Mouse (Mus musculus) heart, embryonic 10.5 days (tissue): Measurements from ENCODE around the gene Gm20479. TPM values are rescaled to one million over a fixed set of nuclear protein-coding genes. Genes with fewer than 3 reads are reported as not detected.

Experiments
- DNase-seq: peaks from one replicate; pipeline ENCODE4 v3.0.0-alpha.2; 2017; ENCODE audit warnings: low spot score
- H3K27ac ChIP-seq: fragments of 300-500 bp; sonication (generic); 2 replicates; pipeline ENCODE4 v1.5.1; 2016; ENCODE audit warnings: mild to moderate bottlenecking
- H3K27me3 ChIP-seq: fragments of 300-500 bp; sonication (generic); 2 replicates; pipeline ENCODE4 v1.6.1; 2016; ENCODE audit warnings: mild to moderate bottlenecking; ENCODE audit not compliant: poor library complexity, insufficient read depth, severe bottlenecking
- H3K36me3 ChIP-seq: fragments of 300-500 bp; sonication (generic); 2 replicates; pipeline ENCODE4 v1.6.1; 2016; ENCODE audit warnings: mild to moderate bottlenecking, moderate library complexity
- H3K4me1 ChIP-seq: fragments of 300-500 bp; sonication (generic); 2 replicates; pipeline ENCODE4 v1.6.1; 2016; ENCODE audit warnings: mild to moderate bottlenecking
- H3K4me3 ChIP-seq: fragments of 300-500 bp; sonication (generic); 2 replicates; pipeline ENCODE4 v1.5.1; 2016; ENCODE audit warnings: mild to moderate bottlenecking, moderate library complexity
- H3K9me3 ChIP-seq: fragments of 300-500 bp; sonication (generic); 2 replicates; pipeline ENCODE4 v1.6.1; 2016; ENCODE audit warnings: mild to moderate bottlenecking, moderate library complexity
- WGBS: fragments of 180-500 bp; shearing (Covaris S2); methylation state at CpG from one replicate; pipeline ENCODE4 v1.1.7; 2016; 5-methylcytosine and 5-hydroxymethylcytosine counted together
- polyA plus RNA-seq: library from polyadenylated mRNA; unstranded; fragments of >200 nt; fragmentation: Nextera tagmentation; extraction: Ambion mirVana; gene quantifications from 2 replicates; pipeline ENCODE4 v1.2.1, GENCODE M21; 2016

Gene Gm20479
- polyA plus RNA-seq, 1 experiment from 2014 or later, result 1.3 TPM

DNA sequence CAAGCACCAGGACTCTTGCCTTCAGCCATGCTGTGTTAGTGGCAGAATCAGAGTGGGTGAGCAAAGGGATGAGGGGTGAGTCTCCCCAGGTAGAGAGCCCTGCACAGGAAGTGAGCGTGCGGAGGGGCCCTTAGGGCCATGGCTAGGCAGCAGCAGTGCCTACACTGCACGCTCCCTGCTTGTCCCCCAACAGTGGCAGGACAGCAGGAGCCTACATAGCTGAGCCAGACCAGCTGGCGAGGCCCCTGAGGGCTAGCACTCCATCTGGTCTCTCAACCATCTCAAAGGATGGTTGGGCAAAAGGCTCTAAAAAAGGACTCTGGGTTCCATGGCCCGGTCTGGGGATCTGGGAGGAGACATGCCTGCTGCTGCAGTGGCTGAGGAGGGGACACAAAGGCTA, 26.9 kb upstream of the Gm20479 start:
- Histone ChIP-seq H3K4me3 (no peak overlapping the region), H3K27me3 (peaks cover 12% of the 10 kb centered on the region; the same call in 1 of the 2 replicates), H3K9me3 (no peaks in the 10 kb centered on the region), H3K27ac (no peak overlapping the region), H3K4me1 (no peaks in the 10 kb centered on the region), H3K36me3 (no peaks in the 10 kb centered on the region)
- 75% methylated on average over 5 of the region's 5 CpGs for WGBS
- no peak for DNase-seq

DNA sequence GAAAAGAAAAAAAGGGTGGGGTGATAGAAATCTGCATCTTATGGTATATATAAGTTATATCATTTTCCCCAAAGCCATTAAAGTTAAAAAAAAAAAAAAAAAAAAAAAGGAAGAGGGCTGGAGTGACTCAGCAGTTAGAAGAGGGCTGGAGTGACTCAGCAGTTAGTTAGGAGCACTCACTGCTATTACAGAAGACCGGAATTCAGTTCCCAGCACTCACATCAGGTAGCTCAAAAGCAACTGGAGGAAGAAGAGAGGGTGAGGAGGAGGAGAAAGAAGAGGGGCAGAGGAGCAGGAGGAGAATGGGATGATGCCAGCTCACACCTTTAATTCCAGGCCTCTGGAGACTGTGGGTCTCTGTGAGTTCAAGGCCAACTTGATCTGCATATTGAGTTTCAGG, 26.0 kb upstream of the Gm20479 start:
- 75% methylated on average over 1 of the region's 1 CpGs for WGBS
- no peaks in the 10 kb centered on the region for H3K4me1 ChIP-seq
- H3K27ac ChIP-seq, result no peak overlapping the region
- H3K36me3 ChIP-seq, result no peaks in the 10 kb centered on the region
- H3K9me3 ChIP-seq, result no peaks in the 10 kb centered on the region
- no peak overlapping the region for H3K4me3 ChIP-seq
- peaks cover 21% of the 10 kb centered on the region for H3K27me3 ChIP-seq
- DNase-seq, result no peak

DNA sequence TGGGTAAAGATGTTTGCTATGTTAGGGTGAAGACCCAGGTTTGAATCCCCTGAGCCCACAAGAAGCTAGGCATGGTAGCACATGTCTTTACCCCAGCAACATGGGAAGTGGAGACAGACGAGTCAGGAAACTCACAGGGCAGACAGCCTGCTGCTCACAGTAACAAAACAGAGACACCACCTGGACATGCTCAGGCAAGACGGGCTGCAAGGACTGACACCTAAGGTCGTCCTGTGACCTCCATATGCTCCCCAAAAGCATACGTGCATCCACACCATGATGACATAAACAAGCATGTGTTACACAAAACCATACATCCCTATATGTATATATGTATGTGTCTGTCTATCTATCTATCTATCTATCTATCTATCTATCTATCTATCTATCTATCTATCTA, 24.3 kb upstream of the Gm20479 start:
- WGBS, result 45% methylated on average over 4 of the region's 4 CpGs
- Histone ChIP-seq H3K27me3 (peaks cover 38% of the 10 kb centered on the region), H3K27ac (no peak overlapping the region), H3K4me3 (no peak overlapping the region), H3K36me3 (no peaks in the 10 kb centered on the region), H3K9me3 (no peaks in the 10 kb centered on the region), H3K4me1 (no peaks in the 10 kb centered on the region)
- no peak for DNase-seq

DNA sequence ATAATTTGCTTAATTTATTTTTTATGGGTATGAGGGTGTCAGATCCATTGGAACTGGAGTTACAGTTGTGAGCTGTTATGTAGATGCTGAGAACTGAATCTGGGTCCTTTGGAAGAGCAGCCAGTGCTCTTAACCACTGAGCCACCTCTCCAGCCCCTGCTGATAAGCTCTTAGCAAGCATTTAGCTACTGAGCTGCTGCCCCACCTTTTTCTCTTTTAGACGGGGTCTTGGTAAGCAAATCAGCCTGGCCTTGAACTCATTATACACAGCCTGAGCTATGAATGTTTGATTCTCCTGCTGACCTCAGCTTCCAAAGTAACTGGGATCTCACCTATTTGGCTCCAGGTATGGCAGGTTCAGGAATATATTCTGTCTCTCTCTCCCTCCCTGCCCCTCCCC, 23.8 kb upstream of the Gm20479 start:
- no peaks in the 10 kb centered on the region for H3K4me1 ChIP-seq
- 13% methylated on average over 1 of the region's 1 CpGs for WGBS
- no peaks in the 10 kb centered on the region for H3K9me3 ChIP-seq
- H3K4me3 ChIP-seq, result no peak overlapping the region
- no peaks in the 10 kb centered on the region for H3K36me3 ChIP-seq
- peaks cover 43% of the 10 kb centered on the region for H3K27me3 ChIP-seq
- H3K27ac ChIP-seq, result no peak overlapping the region
- no peak for DNase-seq

DNA sequence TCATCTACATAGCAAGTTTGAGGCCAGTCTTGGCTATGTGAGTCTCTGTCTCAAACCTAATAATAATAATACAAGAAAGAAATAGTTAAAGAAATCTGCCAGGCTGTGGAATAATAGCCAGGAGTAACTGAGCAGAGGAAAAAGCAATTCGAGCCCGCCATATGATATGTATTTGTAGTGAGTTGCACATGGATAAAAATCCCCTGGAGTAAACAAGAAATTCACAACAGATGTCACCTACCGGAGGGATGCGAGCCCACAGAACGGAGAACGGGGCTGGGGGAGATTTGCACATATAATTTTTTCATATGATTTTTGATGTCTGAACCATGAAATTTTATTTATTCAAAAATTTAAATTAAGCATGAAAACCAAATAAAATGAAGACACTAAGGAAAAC, 22.6 kb upstream of the Gm20479 start:
- no peaks in the 10 kb centered on the region for H3K36me3 ChIP-seq
- peaks cover 55% of the 10 kb centered on the region for H3K27me3 ChIP-seq

DNA sequence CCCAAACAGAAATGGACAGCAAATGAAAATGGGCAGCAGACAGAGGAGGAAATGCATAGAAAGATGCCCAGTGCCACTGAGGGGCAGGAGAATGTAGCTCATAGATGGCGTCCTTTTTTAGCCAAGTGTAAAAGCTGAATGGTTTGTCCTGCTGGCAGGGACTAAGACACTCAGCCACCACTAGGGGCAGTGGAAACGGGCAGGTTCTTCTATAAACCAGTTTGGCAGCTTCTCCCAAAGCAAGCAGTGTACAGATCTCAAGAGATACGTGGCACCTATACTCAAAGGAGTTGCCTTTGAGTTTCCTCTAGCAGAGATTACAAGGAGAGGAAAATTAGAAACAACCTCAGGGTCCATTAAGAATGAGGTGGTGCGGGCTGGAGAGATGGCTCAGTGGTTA, 21.2 kb upstream of the Gm20479 start:
- no peak for DNase-seq
- no peak overlapping the region for H3K4me3 ChIP-seq
- H3K4me1 ChIP-seq, result peaks cover 5% of the 10 kb centered on the region; the same call in 1 of the 2 replicates
- WGBS, result 27% methylated on average over 4 of the region's 4 CpGs
- H3K27me3 ChIP-seq, result peaks cover 64% of the 10 kb centered on the region
- no peaks in the 10 kb centered on the region for H3K9me3 ChIP-seq
- no peaks in the 10 kb centered on the region for H3K36me3 ChIP-seq
- H3K27ac ChIP-seq, result no peak overlapping the region

More for the DNA sequence above, 22.6 kb upstream of the Gm20479 start:
- 90% methylated on average over 6 of the region's 6 CpGs for WGBS
- Histone ChIP-seq H3K27ac (no peak overlapping the region), H3K9me3 (no peaks in the 10 kb centered on the region), H3K4me1 (peaks cover 5% of the 10 kb centered on the region; the same call in 1 of the 2 replicates), H3K4me3 (no peak overlapping the region)
- no peak for DNase-seq

DNA sequence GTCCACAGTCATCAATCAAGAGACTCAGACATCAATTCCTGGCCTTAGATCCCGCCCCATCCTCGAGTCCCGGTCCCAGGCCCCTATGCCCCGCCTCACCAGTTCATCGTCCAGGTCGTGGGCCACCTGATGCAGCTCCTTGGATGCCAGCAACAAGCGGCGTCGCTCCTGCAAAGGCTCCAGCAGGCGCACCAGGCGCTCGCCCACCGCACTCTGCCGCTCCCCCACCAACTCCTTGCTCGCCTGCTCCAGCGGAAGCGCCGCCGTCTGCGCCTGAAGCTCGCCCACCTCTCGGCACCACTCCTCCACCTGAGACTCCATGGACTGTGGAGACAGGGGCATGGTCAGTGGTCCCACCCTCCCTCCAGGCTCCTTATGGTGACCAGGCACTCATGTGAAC, 18.1 kb upstream of the Gm20479 start:
- Histone ChIP-seq H3K36me3 (no peaks in the 10 kb centered on the region), H3K9me3 (no peaks in the 10 kb centered on the region), H3K27me3 (peaks cover 90% of the 10 kb centered on the region), H3K4me1 (peaks cover 13% of the 10 kb centered on the region), H3K4me3 (no peak overlapping the region; the same call in 1 of the 2 replicates), H3K27ac (no peak overlapping the region)
- no peak for DNase-seq
- under 1% methylated on average over 22 of the region's 22 CpGs for WGBS

DNA sequence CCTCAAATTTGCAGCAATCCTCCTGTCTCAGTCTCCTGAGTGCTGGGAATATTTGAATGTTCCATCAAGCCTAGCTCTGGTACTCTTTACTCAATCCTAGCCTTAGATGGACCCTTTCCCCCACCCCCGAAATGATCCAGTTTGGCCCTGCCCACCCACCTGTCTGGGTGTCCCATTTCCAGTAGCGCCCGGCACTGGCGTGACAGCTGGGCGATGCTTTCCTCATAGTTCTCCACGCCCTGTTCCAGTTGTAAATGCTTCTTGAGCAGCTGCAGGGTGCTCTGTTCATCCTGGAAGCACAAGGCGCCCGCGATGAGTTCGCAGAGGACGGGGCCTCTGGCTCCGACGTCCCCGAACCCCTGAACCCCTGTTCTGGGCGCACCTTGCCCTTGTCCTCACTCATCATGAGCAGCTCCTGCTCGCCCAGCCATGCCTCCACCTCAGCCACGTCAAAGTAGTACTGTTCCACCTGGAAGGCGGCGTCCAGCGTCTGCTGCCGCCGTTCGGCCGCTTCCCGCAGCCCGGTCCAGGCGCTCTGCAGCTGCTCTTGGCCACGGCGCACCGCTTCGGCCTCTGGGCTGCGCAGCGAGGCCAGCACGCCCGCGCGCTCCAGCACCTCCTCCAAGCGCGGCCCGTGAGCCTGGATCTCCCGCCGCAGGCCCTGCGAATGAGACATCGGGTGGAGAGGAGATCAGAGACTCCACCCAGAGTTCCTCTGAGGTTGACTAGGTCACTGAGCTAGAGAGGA, 14.7 kb upstream of the Gm20479 start:
- Histone ChIP-seq H3K27me3 (peaks cover 100% of the 10 kb centered on the region), H3K4me3 (peak overlapping the region; percentile 46), H3K36me3 (no peaks in the 10 kb centered on the region), H3K9me3 (peaks cover 5% of the 10 kb centered on the region; the same call in 1 of the 2 replicates), H3K4me1 (peaks cover 21% of the 10 kb centered on the region), H3K27ac (no peak overlapping the region)
- DNase-seq, result no peak
- WGBS, result 10% methylated on average over 44 of the region's 44 CpGs

DNA sequence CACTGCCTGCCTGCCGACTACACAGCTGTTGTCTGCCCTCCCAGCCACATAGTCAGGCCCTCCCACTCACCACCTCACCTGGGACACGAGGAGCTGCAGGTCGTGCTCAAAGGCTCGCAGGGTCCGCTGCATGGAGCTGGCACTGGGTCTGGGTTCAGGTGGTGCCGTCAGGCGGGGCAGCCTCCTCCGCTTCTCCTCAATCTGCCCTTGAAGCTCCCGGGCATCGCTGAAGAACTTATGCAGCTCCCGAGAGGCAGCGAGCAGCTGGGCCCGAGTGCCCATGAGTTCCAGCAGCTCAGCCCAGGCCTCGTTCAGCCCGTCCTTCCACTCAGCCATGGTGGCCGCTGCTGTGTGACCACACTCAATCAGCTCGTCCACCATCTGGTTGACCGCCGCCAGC, 11.9 kb upstream of the Gm20479 start:
- no peak for DNase-seq
- Histone ChIP-seq H3K9me3 (peaks cover 5% of the 10 kb centered on the region; the same call in 1 of the 2 replicates), H3K27me3 (peaks cover 100% of the 10 kb centered on the region), H3K36me3 (0 out of 2 replicates have a peak, but pooled peaks cover 3% of the 10 kb centered on the region), H3K4me3 (no peak overlapping the region), H3K27ac (no peak overlapping the region), H3K4me1 (peaks cover 31% of the 10 kb centered on the region)
- WGBS, result 81% methylated on average over 19 of the region's 19 CpGs

DNA sequence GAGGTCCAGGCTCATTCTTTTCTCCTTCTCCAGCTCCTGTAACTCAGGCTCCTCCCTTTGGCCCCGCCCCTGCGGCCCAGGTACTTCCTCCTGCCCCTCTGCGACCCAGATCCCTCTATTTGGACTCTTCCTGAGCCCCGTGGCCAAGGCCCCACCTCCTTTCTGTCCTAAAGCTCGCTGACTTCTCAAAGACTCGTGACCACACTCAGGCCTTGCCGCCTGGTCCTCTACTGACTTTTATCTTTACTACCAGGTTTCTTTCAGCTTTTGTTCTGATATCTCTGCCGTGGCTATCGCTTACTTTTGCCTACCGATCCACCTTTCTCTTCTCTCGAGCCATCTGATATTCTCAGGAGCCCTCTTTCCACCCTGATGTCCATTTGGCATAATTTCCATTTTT, 10.8 kb upstream of the Gm20479 start:
- H3K9me3 ChIP-seq, result peaks cover 5% of the 10 kb centered on the region; the same call in 1 of the 2 replicates
- peak overlapping the region; percentile 33; the same call in 1 of the 2 replicates for H3K4me3 ChIP-seq
- H3K27ac ChIP-seq, result no peak overlapping the region
- no peak for DNase-seq
- H3K36me3 ChIP-seq, result 0 out of 2 replicates have a peak, but pooled peaks cover 3% of the 10 kb centered on the region
- H3K4me1 ChIP-seq, result peaks cover 36% of the 10 kb centered on the region
- 8% methylated on average over 11 of the region's 11 CpGs for WGBS
- H3K27me3 ChIP-seq, result peaks cover 100% of the 10 kb centered on the region

DNA sequence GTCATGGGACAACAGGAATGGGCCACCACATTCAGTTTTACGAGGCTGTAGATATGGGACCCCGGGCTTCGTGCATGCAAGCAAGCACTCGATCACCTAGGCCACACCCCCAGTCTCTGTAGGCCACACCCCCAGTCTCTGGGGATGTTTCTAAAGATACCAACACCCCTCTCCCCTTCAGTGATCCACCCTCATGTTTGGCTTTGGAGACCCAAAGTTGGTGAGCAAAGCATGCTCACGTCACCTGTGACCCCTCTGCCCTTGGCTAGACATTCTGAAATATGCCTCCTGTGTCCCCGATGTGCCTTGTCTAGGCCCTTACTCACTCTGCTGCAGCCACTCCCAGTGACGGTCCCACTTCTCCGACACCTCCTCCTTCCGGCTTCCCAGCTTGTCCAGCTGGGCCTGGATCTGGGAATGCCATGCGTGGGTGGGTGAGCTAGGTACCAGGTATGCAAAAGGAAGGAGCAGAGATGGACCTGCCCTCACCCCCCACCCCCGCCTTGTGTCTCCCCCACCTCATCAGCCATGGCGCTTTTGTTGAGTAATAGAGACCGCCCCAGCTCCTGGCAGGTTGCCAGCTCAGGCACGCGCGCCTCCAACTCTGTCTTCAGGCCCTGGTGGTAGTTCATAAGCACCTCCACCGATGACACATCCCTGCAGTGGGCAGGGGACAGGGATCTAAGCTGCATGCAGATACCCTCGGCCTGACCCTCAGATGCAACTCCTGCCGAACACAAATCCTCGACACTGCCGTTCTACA, 9.0 kb upstream of the Gm20479 start:
- no peak for DNase-seq
- H3K9me3 ChIP-seq, result peaks cover 5% of the 10 kb centered on the region; the same call in 1 of the 2 replicates
- H3K27me3 ChIP-seq, result peaks cover 96% of the 10 kb centered on the region
- peaks cover 34% of the 10 kb centered on the region for H3K4me1 ChIP-seq
- H3K4me3 ChIP-seq, result no peak overlapping the region
- 40% methylated on average over 21 of the region's 21 CpGs for WGBS
- no peak overlapping the region for H3K27ac ChIP-seq
- 0 out of 2 replicates have a peak, but pooled peaks cover 3% of the 10 kb centered on the region for H3K36me3 ChIP-seq

DNA sequence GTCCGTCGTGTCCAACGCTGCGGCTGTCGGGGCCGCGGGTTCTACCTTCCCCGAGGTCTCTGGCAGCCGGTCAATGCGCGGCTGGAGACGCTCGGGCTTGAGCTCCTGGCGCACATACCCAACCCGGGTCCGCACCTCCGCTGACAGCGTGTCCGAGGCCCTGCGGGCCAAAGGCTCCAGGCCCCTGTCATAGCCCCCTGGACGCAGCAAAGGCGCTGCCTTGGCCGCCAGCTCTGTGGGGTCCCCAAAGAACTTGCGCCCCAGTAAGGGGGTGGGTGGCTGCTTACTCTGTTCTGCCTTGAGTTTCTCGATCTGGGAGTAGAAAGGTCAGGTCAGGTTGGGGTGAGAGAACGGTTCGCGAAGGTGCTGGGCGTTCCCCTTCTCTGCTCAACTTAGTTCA, 7.2 kb upstream of the Gm20479 start:
- H3K27me3 ChIP-seq, result peaks cover 78% of the 10 kb centered on the region
- peaks cover 38% of the 10 kb centered on the region for H3K4me1 ChIP-seq
- no peak for DNase-seq
- peak overlapping the region; percentile 46 for H3K4me3 ChIP-seq
- 4% methylated on average over 29 of the region's 29 CpGs for WGBS
- no peak overlapping the region; the same call in 1 of the 2 replicates for H3K27ac ChIP-seq
- 0 out of 2 replicates have a peak, but pooled peaks cover 3% of the 10 kb centered on the region for H3K36me3 ChIP-seq
- H3K9me3 ChIP-seq, result no peaks in the 10 kb centered on the region; the same call in 1 of the 2 replicates
